Mouse (Mus musculus): ENCODE data around the gene Slc39a11. TPM values are rescaled to one million over a fixed set of nuclear protein-coding genes. Genes with fewer than 3 reads are reported as not detected.

Slc39a11 gene
- total RNA-seq, 2 experiments from 2014 or later = 23.5 to 26.1 TPM

GRCm38 (mm10) chr11:113424765-113425164, 225.1 kb downstream of the Slc39a11 start:
- intact Hi-C loops (cut with DNase I) = no loop called here
- no peak for DNase-seq

- intact Hi-C loops (cut with DNase I) = no loop called here
- no peak for DNase-seq
These were observed 227.3 kb downstream of the Slc39a11 start for GRCm38 (mm10) chr11:113422598-113422997.

GRCm38 (mm10) chr11:113418921-113419655, 230.8 kb downstream of the Slc39a11 start:
- DNase-seq = no peak

GRCm38 (mm10) chr11:113417948-113418347, 231.9 kb downstream of the Slc39a11 start:
- intact Hi-C loops (cut with DNase I) = no loop called here
- DNase-seq = no peak

More at GRCm38 (mm10) chr11:113418921-113419655, 230.8 kb downstream of the Slc39a11 start:
- intact Hi-C loops (cut with DNase I) = no loop called here

- intact Hi-C loops (cut with DNase I) = no loop called here
- no peak for DNase-seq
These were observed 237.3 kb downstream of the Slc39a11 start for GRCm38 (mm10) chr11:113412545-113412944.

GRCm38 (mm10) chr11:113411798-113412197, 238.1 kb downstream of the Slc39a11 start:
- no peak for DNase-seq
- intact Hi-C loops (cut with DNase I) = no loop called here

- no peak for DNase-seq
- intact Hi-C loops (cut with DNase I) = no loop called here
These were observed 240.8 kb downstream of the Slc39a11 start for GRCm38 (mm10) chr11:113409121-113409520.

- no peak for DNase-seq
- intact Hi-C loops (cut with DNase I) = no loop called here
These were observed 242.4 kb downstream of the Slc39a11 start for GRCm38 (mm10) chr11:113407474-113407873.

GRCm38 (mm10) chr11:113400868-113401267, 249.0 kb downstream of the Slc39a11 start:
- no peak for DNase-seq

GRCm38 (mm10) chr11:113399601-113400000, 250.3 kb downstream of the Slc39a11 start:
- intact Hi-C loops (cut with DNase I) = no loop called here
- no peak for DNase-seq

More at GRCm38 (mm10) chr11:113400868-113401267, 249.0 kb downstream of the Slc39a11 start:
- intact Hi-C loops (cut with DNase I) = no loop called here

GRCm38 (mm10) chr11:113397394-113397793, 252.5 kb downstream of the Slc39a11 start:
- intact Hi-C loops (cut with DNase I) = no loop called here
- no peak for DNase-seq

GRCm38 (mm10) chr11:113393366-113394150, 256.3 kb downstream of the Slc39a11 start:
- intact Hi-C loops (cut with DNase I) = no loop called here
- no peak for DNase-seq

- intact Hi-C loops (cut with DNase I) = no loop called here
- DNase-seq = no peak
These were observed 258.2 kb downstream of the Slc39a11 start for GRCm38 (mm10) chr11:113391664-113392063.

GRCm38 (mm10) chr11:113389637-113390036, 260.2 kb downstream of the Slc39a11 start:
- intact Hi-C loops (cut with DNase I) = no loop called here
- peak; percentile 33 for DNase-seq

- DNase-seq = no peak
- intact Hi-C loops (cut with DNase I) = no loop called here
These were observed 267.0 kb downstream of the Slc39a11 start for GRCm38 (mm10) chr11:113382674-113383571.

GRCm38 (mm10) chr11:113381550-113381949, 268.3 kb downstream of the Slc39a11 start:
- intact Hi-C loops (cut with DNase I) = no loop called here
- no peak for DNase-seq

GRCm38 (mm10) chr11:113378867-113379266, 271.0 kb downstream of the Slc39a11 start:
- intact Hi-C loops (cut with DNase I) = no loop called here
- DNase-seq = no peak

- no peak for DNase-seq
- intact Hi-C loops (cut with DNase I) = no loop called here
These were observed 273.8 kb downstream of the Slc39a11 start for GRCm38 (mm10) chr11:113376066-113376465.

- intact Hi-C loops (cut with DNase I) = no loop called here
- no peak for DNase-seq
These were observed 276.0 kb downstream of the Slc39a11 start for GRCm38 (mm10) chr11:113373926-113374325.

- peak; percentile 94 for DNase-seq
- intact Hi-C loops (cut with DNase I) = no loop called here
These were observed 276.5 kb downstream of the Slc39a11 start for GRCm38 (mm10) chr11:113373331-113373730.

- intact Hi-C loops (cut with DNase I) = no loop called here
- DNase-seq = peak; percentile 55
These were observed 281.8 kb downstream of the Slc39a11 start for GRCm38 (mm10) chr11:113368046-113368445.

Measured in left cerebral cortex, postnatal 4 days (tissue).